Mouse (Mus musculus) heart, postnatal 0 days (tissue): ENCODE data around the gene Nkd1.

Source experiments
- CTCF ChIP-seq: IDR thresholded peaks from 2 replicates; pipeline ENCODE4 v1.5.1; 2016; ENCODE audit warnings: antibody characterized with exemption, control low read depth, low read depth
- EP300 ChIP-seq: IDR thresholded peaks from 2 replicates; pipeline ENCODE4 v1.6.1; 2016; ENCODE audit warnings: antibody characterized with exemption, low read depth

DNA sequence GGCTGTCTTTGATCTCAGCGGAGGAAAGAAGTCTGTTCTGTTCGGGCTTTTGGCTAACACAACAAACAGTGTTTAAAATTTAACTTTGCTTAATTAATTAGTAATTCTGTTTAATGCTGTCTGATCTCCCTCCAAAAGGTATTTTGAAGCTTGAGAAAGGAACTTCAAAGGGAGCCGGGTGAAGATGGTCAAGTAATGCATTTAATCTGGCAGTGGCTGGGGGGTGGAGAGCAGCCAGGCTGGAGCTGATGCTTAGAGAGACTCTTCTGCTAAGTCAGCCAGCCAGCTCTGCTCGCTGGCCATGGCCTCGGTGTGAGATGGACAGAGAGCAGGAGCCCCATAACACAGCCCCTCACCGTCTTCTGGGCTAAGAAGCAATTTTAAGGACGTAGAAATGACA lies 58.1 kb downstream of the Nkd1 start:
- TF ChIP-seq CTCF, result no peak
- TF ChIP-seq EP300, result no peak
